Mouse (Mus musculus): ENCODE results near the gene Mael. TPM values are rescaled to one million over a fixed set of nuclear protein-coding genes. Genes with fewer than 3 reads are reported as not detected.
A peak's percentile ranks its signal among the peaks of the same experiment; 100 is the strongest.

The Mael gene
- polyA plus RNA-seq, 2 experiments from 2014 or later, result not detected

- no peak for ATAC-seq
Observed at GRCm38 (mm10) chr1:166205159-166205558, 33.4 kb downstream of the Mael start.

GRCm38 (mm10) chr1:166204171-166204570 is 34.4 kb downstream of the Mael start:
- ATAC-seq, result no peak

- ATAC-seq, result no peak
Observed at GRCm38 (mm10) chr1:166189821-166190220, 48.7 kb downstream of the Mael start.

- ATAC-seq, result no peak
Observed at GRCm38 (mm10) chr1:166185357-166185756, 53.2 kb downstream of the Mael start.

- ATAC-seq, result no peak
Observed at GRCm38 (mm10) chr1:166184391-166185229, 53.9 kb downstream of the Mael start.

GRCm38 (mm10) chr1:166182952-166183627 is 55.5 kb downstream of the Mael start:
- ATAC-seq, result no peak

GRCm38 (mm10) chr1:166181510-166181909 is 57.0 kb downstream of the Mael start:
- ATAC-seq, result no peak

- no peak for ATAC-seq
Observed at GRCm38 (mm10) chr1:166173621-166174020, 64.9 kb downstream of the Mael start.

GRCm38 (mm10) chr1:166172992-166173391 is 65.6 kb downstream of the Mael start:
- ATAC-seq, result no peak

GRCm38 (mm10) chr1:166170852-166171251 is 67.7 kb downstream of the Mael start:
- no peak for ATAC-seq

- ATAC-seq, result no peak
Observed at GRCm38 (mm10) chr1:166169713-166170112, 68.8 kb downstream of the Mael start.

- no peak for ATAC-seq
Observed at GRCm38 (mm10) chr1:166168017-166168416, 70.5 kb downstream of the Mael start.

- no peak for ATAC-seq
Observed at GRCm38 (mm10) chr1:166167405-166167804, 71.1 kb downstream of the Mael start.

GRCm38 (mm10) chr1:166165159-166165558 is 73.4 kb downstream of the Mael start:
- ATAC-seq, result no peak

- no peak for ATAC-seq
Observed at GRCm38 (mm10) chr1:166164580-166164979, 74.0 kb downstream of the Mael start.

- no peak for ATAC-seq
Observed at GRCm38 (mm10) chr1:166160569-166161445, 77.7 kb downstream of the Mael start.

- ATAC-seq, result no peak
Observed at GRCm38 (mm10) chr1:166160111-166160510, 78.4 kb downstream of the Mael start.

- no peak for ATAC-seq
Observed at GRCm38 (mm10) chr1:166158664-166159063, 79.9 kb downstream of the Mael start.

GRCm38 (mm10) chr1:166157712-166158111 is 80.8 kb downstream of the Mael start:
- ATAC-seq, result no peak

GRCm38 (mm10) chr1:166155113-166155494 is 83.4 kb downstream of the Mael start:
- no peak for ATAC-seq

GRCm38 (mm10) chr1:166154162-166155112 is 84.1 kb downstream of the Mael start:
- peak; percentile 94 for ATAC-seq
